Mouse (Mus musculus): ENCODE data around the gene Ccl4. TPM values are rescaled to one million over a fixed set of nuclear protein-coding genes. Genes with fewer than 3 reads are reported as not detected.

Gene Ccl4
- polyA plus RNA-seq (2012; ENCODE audit: insufficient read depth, low replicate concordance): 1.7 TPM in 1 of 2 replicates, not detected in the other

GRCm38 (mm10) chr11:83662204-83662603 lies at the start of gene Ccl4:
Gene Ccl4 (plus strand): TSS chr11:83662584.
- peak within 1 kb of the TSS; percentile 50 for H3K4me3 ChIP-seq (replicated peaks)
- H3K9me3 ChIP-seq: no peaks in the 10 kb centered on the region
- peaks cover 36% of the 10 kb centered on the region for H3K4me1 ChIP-seq
- no peaks in the 10 kb centered on the region for H3K36me3 ChIP-seq (replicated peaks; ENCODE audit: low read length)
- TF ChIP-seq GATA1 (IDR thresholded peaks at IDR 0.05; ENCODE audit: borderline replicate concordance, low read length) (no peak), FLI1 (IDR thresholded peaks at IDR 0.05; ENCODE audit: low read length) (no peak)
- H3K27me3 ChIP-seq (replicated peaks): peaks cover 26% of the 10 kb centered on the region

- TF ChIP-seq GATA1 (IDR thresholded peaks at IDR 0.05; ENCODE audit: borderline replicate concordance, low read length): no peak
- no peak for TF ChIP-seq FLI1 (IDR thresholded peaks at IDR 0.05; ENCODE audit: low read length)
- peak overlapping the region; percentile 1 for H3K4me3 ChIP-seq (replicated peaks)
Measured at GRCm38 (mm10) chr11:83616586-83616985, 45.8 kb upstream of the Ccl4 start.

GRCm38 (mm10) chr11:83618238-83618637 lies 44.1 kb upstream of the Ccl4 start:
- Histone ChIP-seq H3K9me3 (no peaks in the 10 kb centered on the region), H3K36me3 (replicated peaks; ENCODE audit: low read length) (no peaks in the 10 kb centered on the region), H3K4me1 (peaks cover 5% of the 10 kb centered on the region), H3K27me3 (replicated peaks) (peaks cover 10% of the 10 kb centered on the region), H3K4me3 (replicated peaks) (no peak overlapping the region)
- TF ChIP-seq FLI1 (IDR thresholded peaks at IDR 0.05; ENCODE audit: low read length): no peak
- TF ChIP-seq GATA1 (IDR thresholded peaks at IDR 0.05; ENCODE audit: borderline replicate concordance, low read length): no peak

More at GRCm38 (mm10) chr11:83616586-83616985, 45.8 kb upstream of the Ccl4 start:
- Histone ChIP-seq H3K9me3 (no peaks in the 10 kb centered on the region), H3K4me1 (peaks cover 5% of the 10 kb centered on the region), H3K27me3 (replicated peaks) (peaks cover 6% of the 10 kb centered on the region), H3K36me3 (replicated peaks; ENCODE audit: low read length) (no peaks in the 10 kb centered on the region)

DNA sequence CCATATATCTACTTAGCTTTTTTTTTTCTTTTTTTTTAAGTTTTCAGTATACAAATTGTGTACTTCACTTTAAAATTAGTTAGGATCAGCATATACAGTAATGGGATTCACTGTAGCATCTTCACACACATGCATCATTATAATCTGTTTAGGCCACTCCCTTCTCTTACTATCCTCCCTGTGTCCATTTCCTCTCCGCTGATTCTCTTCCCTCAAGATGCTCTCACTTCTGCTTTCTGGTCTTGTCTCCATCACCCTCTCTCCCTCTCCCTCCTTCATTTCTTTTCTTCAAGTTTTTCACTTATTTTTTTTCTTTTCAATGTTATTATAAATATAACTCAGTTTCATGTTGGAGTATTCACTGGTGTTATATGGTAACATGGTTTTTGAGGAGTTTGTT lies 43.3 kb upstream of the Ccl4 start:
- Histone ChIP-seq H3K4me3 (replicated peaks) (no peak overlapping the region), H3K4me1 (peaks cover 5% of the 10 kb centered on the region), H3K9me3 (no peaks in the 10 kb centered on the region), H3K36me3 (replicated peaks; ENCODE audit: low read length) (no peaks in the 10 kb centered on the region), H3K27me3 (replicated peaks) (peaks cover 7% of the 10 kb centered on the region)
- TF ChIP-seq GATA1 (IDR thresholded peaks at IDR 0.05; ENCODE audit: borderline replicate concordance, low read length) (no peak), FLI1 (IDR thresholded peaks at IDR 0.05; ENCODE audit: low read length) (no peak)

DNA sequence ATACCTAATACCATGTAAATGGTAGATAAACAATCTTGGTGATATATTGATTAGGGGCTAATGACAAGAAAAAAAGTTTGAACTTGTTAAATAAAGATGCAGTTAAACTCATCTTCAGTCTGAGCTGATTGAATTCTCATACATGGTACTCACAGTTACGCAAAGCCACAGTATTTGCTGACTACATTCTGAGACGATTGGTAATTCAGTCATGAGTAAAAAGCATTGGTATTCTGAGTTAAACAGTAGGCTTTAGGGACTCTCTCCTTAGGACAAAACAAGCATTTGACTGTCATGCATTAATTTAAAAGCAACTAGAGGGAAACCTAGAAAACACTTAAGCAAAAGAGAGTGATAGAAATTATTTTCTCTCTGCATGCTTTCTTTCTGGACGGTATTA lies 38.8 kb upstream of the Ccl4 start:
- Histone ChIP-seq H3K9me3 (no peaks in the 10 kb centered on the region), H3K27me3 (replicated peaks) (peaks cover 7% of the 10 kb centered on the region), H3K4me1 (peaks cover 10% of the 10 kb centered on the region), H3K36me3 (replicated peaks; ENCODE audit: low read length) (no peaks in the 10 kb centered on the region), H3K4me3 (replicated peaks) (no peak overlapping the region)
- TF ChIP-seq FLI1 (IDR thresholded peaks at IDR 0.05; ENCODE audit: low read length): no peak
- TF ChIP-seq GATA1 (IDR thresholded peaks at IDR 0.05; ENCODE audit: borderline replicate concordance, low read length): no peak

DNA sequence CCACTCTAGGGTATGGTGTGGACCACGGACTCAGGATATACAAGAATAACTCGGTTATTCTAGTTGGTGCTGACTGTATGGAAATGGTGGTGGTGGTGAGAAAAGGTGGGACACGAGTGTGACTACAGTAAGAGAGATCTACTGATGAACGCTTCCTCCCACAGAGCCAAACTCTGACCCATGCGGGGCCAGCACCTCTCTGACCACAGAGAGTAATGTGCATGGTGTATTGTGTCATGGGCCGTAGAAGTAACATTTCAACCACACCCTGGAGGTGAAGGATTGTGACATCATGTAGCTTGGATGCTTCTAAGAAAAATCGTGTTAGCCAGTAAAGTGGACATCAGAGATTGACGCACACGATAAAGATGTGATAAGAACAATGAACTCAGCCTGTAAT lies 33.6 kb upstream of the Ccl4 start:
- Histone ChIP-seq H3K4me1 (peaks cover 38% of the 10 kb centered on the region), H3K9me3 (no peaks in the 10 kb centered on the region), H3K27me3 (replicated peaks) (peaks cover 6% of the 10 kb centered on the region), H3K36me3 (replicated peaks; ENCODE audit: low read length) (no peaks in the 10 kb centered on the region), H3K4me3 (replicated peaks) (no peak overlapping the region)
- TF ChIP-seq FLI1 (IDR thresholded peaks at IDR 0.05; ENCODE audit: low read length) (no peak), GATA1 (IDR thresholded peaks at IDR 0.05; ENCODE audit: borderline replicate concordance, low read length) (no peak)

- Histone ChIP-seq H3K4me3 (replicated peaks) (no peak overlapping the region), H3K4me1 (peaks cover 38% of the 10 kb centered on the region), H3K36me3 (replicated peaks; ENCODE audit: low read length) (no peaks in the 10 kb centered on the region), H3K9me3 (no peaks in the 10 kb centered on the region), H3K27me3 (replicated peaks) (peaks cover 11% of the 10 kb centered on the region)
- TF ChIP-seq GATA1 (IDR thresholded peaks at IDR 0.05; ENCODE audit: borderline replicate concordance, low read length) (no peak), FLI1 (IDR thresholded peaks at IDR 0.05; ENCODE audit: low read length) (no peak)
Measured at GRCm38 (mm10) chr11:83630630-83631029, 31.8 kb upstream of the Ccl4 start.

DNA sequence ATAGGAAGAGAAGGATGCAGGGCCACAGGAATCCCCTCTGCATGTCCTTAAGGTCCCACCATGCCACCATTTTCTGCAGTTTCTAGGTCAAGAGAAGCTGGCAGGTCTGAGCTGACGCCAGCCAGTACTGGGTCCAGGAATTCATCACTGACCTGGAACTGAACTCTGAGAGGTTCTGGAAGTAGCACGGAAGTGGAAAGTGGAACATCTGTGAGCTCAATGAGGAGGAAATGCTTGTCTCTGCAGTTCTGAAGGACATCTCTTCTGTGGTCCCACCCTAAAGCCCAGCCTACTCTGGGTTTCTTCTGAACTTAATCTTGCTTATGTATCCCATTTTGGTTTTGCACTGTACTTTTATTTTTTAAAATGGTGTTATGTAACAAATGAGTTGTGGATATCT lies 31.3 kb upstream of the Ccl4 start:
- TF ChIP-seq FLI1 (IDR thresholded peaks at IDR 0.05; ENCODE audit: low read length) (no peak), GATA1 (IDR thresholded peaks at IDR 0.05; ENCODE audit: borderline replicate concordance, low read length) (no peak)
- H3K27me3 ChIP-seq (replicated peaks): peaks cover 11% of the 10 kb centered on the region
- no peaks in the 10 kb centered on the region for H3K9me3 ChIP-seq
- no peak overlapping the region for H3K4me3 ChIP-seq (replicated peaks)
- peaks cover 38% of the 10 kb centered on the region for H3K4me1 ChIP-seq
- H3K36me3 ChIP-seq (replicated peaks; ENCODE audit: low read length): no peaks in the 10 kb centered on the region

GRCm38 (mm10) chr11:83632744-83633143 lies 29.6 kb upstream of the Ccl4 start:
- Histone ChIP-seq H3K4me1 (peaks cover 45% of the 10 kb centered on the region), H3K27me3 (replicated peaks) (peaks cover 11% of the 10 kb centered on the region), H3K36me3 (replicated peaks; ENCODE audit: low read length) (no peaks in the 10 kb centered on the region), H3K4me3 (replicated peaks) (no peak overlapping the region), H3K9me3 (no peaks in the 10 kb centered on the region)
- TF ChIP-seq FLI1 (IDR thresholded peaks at IDR 0.05; ENCODE audit: low read length) (no peak), GATA1 (IDR thresholded peaks at IDR 0.05; ENCODE audit: borderline replicate concordance, low read length) (no peak)

DNA sequence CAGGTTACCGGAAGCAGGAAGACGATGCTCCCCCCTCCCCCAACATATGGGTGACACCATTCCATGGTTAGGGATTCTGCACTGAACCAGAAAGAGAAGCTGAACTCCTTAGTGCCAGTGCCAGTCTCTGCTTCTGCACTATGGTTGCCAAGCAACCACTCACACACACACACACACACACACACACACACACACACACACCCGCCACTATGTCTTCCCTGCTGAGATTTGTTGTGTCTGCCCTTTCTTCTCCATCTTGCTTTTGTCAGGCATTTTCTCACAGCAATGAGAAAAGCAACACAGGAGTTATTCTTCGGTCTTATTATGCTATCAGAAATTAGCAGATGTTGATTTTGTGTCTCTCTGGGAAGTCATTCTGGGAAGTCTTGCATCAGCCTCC lies 28.0 kb upstream of the Ccl4 start:
- TF ChIP-seq GATA1 (IDR thresholded peaks at IDR 0.05; ENCODE audit: borderline replicate concordance, low read length): no peak

GRCm38 (mm10) chr11:83634898-83635297 lies 27.5 kb upstream of the Ccl4 start:
- Histone ChIP-seq H3K27me3 (replicated peaks) (peaks cover 9% of the 10 kb centered on the region), H3K9me3 (no peaks in the 10 kb centered on the region), H3K4me1 (peaks cover 40% of the 10 kb centered on the region), H3K36me3 (replicated peaks; ENCODE audit: low read length) (no peaks in the 10 kb centered on the region), H3K4me3 (replicated peaks) (no peak overlapping the region)
- TF ChIP-seq GATA1 (IDR thresholded peaks at IDR 0.05; ENCODE audit: borderline replicate concordance, low read length) (no peak), FLI1 (IDR thresholded peaks at IDR 0.05; ENCODE audit: low read length) (no peak)

More for the DNA sequence above, 28.0 kb upstream of the Ccl4 start:
- Histone ChIP-seq H3K4me3 (replicated peaks) (no peak overlapping the region), H3K4me1 (peaks cover 40% of the 10 kb centered on the region), H3K9me3 (no peaks in the 10 kb centered on the region), H3K36me3 (replicated peaks; ENCODE audit: low read length) (no peaks in the 10 kb centered on the region), H3K27me3 (replicated peaks) (peaks cover 11% of the 10 kb centered on the region)

Measured in megakaryocyte, embryonic 14.5 days (primary cell).